Mouse (Mus musculus) midbrain, embryonic 10.5 days (tissue): ENCODE data around the gene Nrxn1. TPM values are rescaled to one million over a fixed set of nuclear protein-coding genes. Genes with fewer than 3 reads are reported as not detected.

Experiments used
- DNase-seq: peaks from one replicate; pipeline ENCODE4 v3.0.0-alpha.2; 2017; ENCODE audit warnings: low spot score
- H3K27ac ChIP-seq: fragments of 300-500 bp; sonication (generic); replicated peaks from 2 replicates; pipeline ENCODE4 v1.5.1; 2016; ENCODE audit warnings: mild to moderate bottlenecking
- H3K27me3 ChIP-seq: fragments of 300-500 bp; sonication (generic); 2 replicates; pipeline ENCODE4 v1.6.1; 2016; ENCODE audit warnings: low read depth, mild to moderate bottlenecking; ENCODE audit not compliant: poor library complexity, severe bottlenecking
- H3K36me3 ChIP-seq: fragments of 300-500 bp; sonication (generic); 2 replicates; pipeline ENCODE4 v1.6.1; 2016; ENCODE audit warnings: mild to moderate bottlenecking, moderate library complexity
- H3K4me1 ChIP-seq: fragments of 300-500 bp; sonication (generic); 2 replicates; pipeline ENCODE4 v1.6.1; 2016
- H3K4me3 ChIP-seq: fragments of 300-500 bp; sonication (generic); 2 replicates; pipeline ENCODE4 v1.5.1; 2016; ENCODE audit warnings: mild to moderate bottlenecking, moderate library complexity
- H3K9me3 ChIP-seq: fragments of 300-500 bp; sonication (generic); replicated peaks from 2 replicates; pipeline ENCODE4 v1.6.1; 2016; ENCODE audit warnings: mild to moderate bottlenecking
- WGBS: fragments of 180-500 bp; shearing (Covaris S2); methylation state at CpG from one replicate; pipeline ENCODE4 v1.1.7; 2016; 5-methylcytosine and 5-hydroxymethylcytosine counted together
- polyA plus RNA-seq: library from polyadenylated mRNA; unstranded; fragments of >200 nt; fragmentation: Nextera tagmentation; extraction: Ambion mirVana; gene quantifications from 2 replicates; pipeline ENCODE4 v1.2.1, GENCODE M21; 2016

The Nrxn1 gene
- polyA plus RNA-seq, 1 experiment from 2014 or later: 4.2 TPM

DNA sequence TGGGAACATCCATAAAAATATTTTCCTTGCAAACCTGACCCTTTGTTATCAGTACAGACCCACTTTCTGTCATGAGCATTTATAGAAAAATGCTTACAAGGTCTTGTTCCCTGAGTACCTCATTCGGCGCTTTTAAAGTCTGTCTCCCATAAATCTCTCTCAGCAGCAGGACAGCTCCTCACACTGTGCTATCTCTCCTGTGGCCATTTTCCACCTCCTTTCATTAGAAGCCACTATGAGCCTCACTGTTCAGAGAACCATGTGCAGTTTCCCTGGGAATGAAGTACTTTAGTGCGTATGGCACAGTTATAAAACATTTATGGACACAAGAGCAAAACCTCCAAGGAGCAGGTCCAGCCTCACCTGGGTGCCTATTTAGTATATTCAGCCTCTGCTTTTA lies 1014.4 kb downstream of the Nrxn1 start:
- Histone ChIP-seq H3K9me3 (no peaks in the 10 kb centered on the region), H3K4me3 (no peak overlapping the region), H3K36me3 (no peaks in the 10 kb centered on the region), H3K27ac (no peak overlapping the region), H3K27me3 (no peaks in the 10 kb centered on the region), H3K4me1 (peaks cover 7% of the 10 kb centered on the region; the same call in 1 of the 2 replicates)
- 84% methylated on average over 3 of the region's 3 CpGs for WGBS
- no peak for DNase-seq

DNA sequence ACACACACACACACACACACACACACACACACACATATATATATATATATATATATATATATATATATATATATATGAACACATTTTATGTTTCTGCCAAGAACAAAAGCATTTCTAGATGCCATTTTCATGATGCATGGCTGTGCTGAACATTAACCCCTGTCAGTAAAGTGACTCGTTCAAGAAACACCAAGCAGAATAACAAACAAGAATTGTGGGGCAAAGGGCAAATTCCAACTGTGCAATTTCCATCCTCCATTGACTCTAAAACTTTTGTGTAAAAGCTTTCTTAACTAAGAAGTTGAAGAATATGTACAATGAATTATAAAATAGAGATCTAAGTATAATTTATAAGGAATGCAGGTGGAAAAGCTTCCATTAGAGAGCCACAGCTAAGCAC lies 1030.0 kb downstream of the Nrxn1 start:
- Histone ChIP-seq H3K9me3 (no peaks in the 10 kb centered on the region), H3K36me3 (no peaks in the 10 kb centered on the region), H3K27ac (no peak overlapping the region), H3K27me3 (no peaks in the 10 kb centered on the region), H3K4me1 (no peaks in the 10 kb centered on the region), H3K4me3 (no peak overlapping the region)
- no peak for DNase-seq
- 31% methylated on average over 1 of the region's 1 CpGs for WGBS

DNA sequence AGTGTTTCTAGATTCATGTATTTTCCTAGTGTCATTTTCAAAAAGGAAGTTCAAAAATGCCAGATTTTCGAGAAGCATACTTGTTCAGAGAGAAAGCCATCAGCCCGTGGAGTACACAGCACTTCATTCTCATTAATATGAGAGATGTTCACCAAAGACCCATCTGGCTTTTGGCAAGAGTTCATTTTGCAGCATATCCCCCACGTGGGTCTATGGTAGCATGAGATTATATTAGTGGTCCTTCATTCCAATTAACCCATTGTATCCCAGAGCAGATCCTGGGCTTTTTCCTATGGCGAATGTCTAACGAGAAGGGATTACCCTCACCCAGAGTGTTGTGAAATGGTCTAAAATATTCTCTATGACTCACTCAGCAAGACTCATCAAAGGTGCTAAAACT lies 1032.0 kb downstream of the Nrxn1 start:
- Histone ChIP-seq H3K27me3 (no peaks in the 10 kb centered on the region), H3K4me1 (no peaks in the 10 kb centered on the region), H3K4me3 (no peak overlapping the region), H3K9me3 (no peaks in the 10 kb centered on the region), H3K27ac (no peak overlapping the region), H3K36me3 (no peaks in the 10 kb centered on the region)
- DNase-seq: no peak
- WGBS: 72% methylated on average over 5 of the region's 5 CpGs

DNA sequence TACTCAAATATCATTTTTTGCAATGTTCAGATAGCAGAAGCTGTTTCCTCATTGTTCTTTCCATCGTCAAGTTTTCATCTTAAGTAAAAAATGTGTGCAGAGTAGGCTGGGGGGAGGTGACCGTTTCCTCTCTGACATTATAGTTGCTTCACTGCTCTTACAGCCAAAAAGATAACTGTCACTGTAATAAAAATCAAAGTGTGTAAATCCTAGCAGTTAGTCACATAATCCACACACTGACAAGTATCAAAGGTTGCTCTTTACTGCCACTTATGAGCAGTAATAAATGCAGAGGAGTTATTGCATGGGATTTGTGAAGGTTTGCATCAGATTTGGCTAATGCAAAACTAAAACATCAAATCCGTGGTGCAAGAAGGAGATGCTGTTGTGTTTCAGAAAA lies 1032.7 kb downstream of the Nrxn1 start:
- Histone ChIP-seq H3K4me1 (no peaks in the 10 kb centered on the region), H3K27me3 (no peaks in the 10 kb centered on the region), H3K36me3 (no peaks in the 10 kb centered on the region), H3K4me3 (no peak overlapping the region), H3K27ac (no peak overlapping the region), H3K9me3 (no peaks in the 10 kb centered on the region)
- DNase-seq: no peak
- WGBS: 75% methylated on average over 3 of the region's 3 CpGs

DNA sequence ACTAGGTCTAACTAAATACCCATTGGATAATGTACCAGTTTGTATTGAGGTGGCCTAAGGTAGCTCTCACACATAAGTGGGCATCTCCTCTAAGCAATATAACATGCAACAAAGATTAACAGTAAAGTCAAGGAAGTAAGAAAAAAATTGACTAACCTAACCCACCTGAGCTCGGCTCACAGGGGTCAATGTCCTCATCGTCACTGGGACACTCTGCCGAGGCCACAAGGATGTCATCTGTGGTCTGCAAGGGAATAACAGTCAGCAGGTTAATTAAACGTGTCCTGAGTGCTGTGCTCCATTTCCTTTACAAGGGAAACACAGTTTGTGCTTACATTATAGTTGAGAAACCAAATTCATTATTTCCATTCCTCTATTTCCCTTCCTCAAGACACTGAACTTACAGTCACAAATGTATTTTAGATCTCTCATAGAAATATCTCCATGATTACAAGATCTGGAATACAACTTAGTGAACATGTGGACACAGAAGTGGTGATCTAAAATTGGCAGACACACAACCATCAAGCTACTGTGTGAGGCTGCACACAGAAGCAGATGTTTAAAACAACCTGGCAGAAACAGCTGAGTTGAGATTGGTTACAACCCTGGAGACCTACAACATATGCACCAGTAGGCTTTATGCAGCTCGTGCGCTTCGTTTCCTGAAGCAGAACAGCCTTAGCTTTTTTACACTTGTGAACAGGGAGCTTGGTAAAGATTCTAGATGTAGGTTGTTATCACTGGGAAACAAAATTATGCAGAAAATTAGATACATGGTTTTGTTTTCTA lies 1033.4 kb downstream of the Nrxn1 start:
- H3K27ac ChIP-seq: no peak overlapping the region
- H3K27me3 ChIP-seq: no peaks in the 10 kb centered on the region
- no peaks in the 10 kb centered on the region for H3K9me3 ChIP-seq
- DNase-seq: no peak
- 80% methylated on average over 7 of the region's 7 CpGs for WGBS
- no peaks in the 10 kb centered on the region for H3K36me3 ChIP-seq
- H3K4me1 ChIP-seq: no peaks in the 10 kb centered on the region
- no peak overlapping the region for H3K4me3 ChIP-seq

DNA sequence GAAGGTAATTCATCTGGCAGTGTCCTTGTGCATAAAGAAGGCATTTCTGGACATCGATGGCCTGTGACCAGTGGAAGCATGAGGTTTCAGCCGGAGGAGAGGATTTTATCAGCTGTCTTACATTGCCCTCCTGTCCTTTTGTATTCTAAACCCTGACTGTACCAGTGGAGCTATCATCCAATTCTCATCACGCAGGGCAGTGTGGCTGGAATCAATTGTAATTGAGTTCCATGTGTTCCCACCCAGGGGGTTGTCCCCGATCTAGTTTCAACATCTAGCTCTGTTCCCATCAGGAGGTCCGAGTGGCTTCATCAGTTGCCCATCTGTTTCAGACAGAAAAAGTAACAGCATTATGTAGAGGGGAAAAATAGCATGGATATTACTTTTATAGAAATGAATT lies 1038.6 kb downstream of the Nrxn1 start:
- Histone ChIP-seq H3K27ac (no peak overlapping the region), H3K4me3 (no peak overlapping the region), H3K36me3 (no peaks in the 10 kb centered on the region), H3K9me3 (no peaks in the 10 kb centered on the region), H3K4me1 (peaks cover 7% of the 10 kb centered on the region; the same call in 1 of the 2 replicates), H3K27me3 (no peaks in the 10 kb centered on the region)
- WGBS: 46% methylated on average over 5 of the region's 5 CpGs
- DNase-seq: peak; percentile 16

DNA sequence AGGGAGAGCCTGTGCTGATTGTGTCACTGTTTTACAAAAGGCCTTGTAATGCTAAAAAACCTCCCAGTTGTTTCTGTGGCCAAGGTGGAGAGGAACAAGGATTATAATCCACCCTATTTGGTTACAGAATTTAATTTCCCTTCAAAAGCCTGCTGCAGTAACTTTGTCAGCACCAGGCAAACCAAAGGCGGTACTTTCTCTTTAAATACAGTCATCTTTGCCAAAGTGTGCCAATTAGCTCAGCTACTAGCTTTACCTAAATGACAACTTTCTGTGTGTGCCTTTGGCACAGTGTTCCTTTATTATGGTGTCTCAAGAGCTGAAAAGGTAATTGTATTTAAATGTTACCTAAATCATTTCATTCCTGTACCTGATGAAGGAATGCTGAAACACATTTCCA lies 1053.6 kb downstream of the Nrxn1 start:
- Histone ChIP-seq H3K27me3 (no peaks in the 10 kb centered on the region), H3K36me3 (no peaks in the 10 kb centered on the region), H3K4me1 (no peaks in the 10 kb centered on the region), H3K27ac (no peak overlapping the region), H3K4me3 (no peak overlapping the region), H3K9me3 (no peaks in the 10 kb centered on the region)
- DNase-seq: no peak
- 38% methylated on average over 1 of the region's 1 CpGs for WGBS

DNA sequence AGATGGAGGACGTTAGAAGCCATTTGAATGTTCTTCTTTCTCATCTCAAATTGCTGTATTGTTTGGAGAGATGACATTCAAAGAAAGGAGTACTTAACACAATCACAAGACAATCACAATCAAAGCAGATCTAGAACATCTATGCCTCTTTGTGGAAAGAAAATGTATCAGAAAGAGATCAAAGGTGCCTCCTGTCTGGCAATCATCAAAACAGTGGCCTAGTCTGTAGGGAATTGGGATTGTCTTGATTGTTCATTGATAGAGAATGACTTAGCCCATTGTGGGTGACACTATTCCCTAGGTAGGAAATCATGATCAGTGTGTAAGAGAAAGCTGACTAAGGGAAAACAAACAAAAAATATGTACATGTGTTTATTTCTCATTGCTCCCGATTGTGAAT lies 1060.5 kb downstream of the Nrxn1 start:
- Histone ChIP-seq H3K4me3 (no peak overlapping the region), H3K27ac (no peak overlapping the region), H3K9me3 (no peaks in the 10 kb centered on the region), H3K4me1 (no peaks in the 10 kb centered on the region), H3K27me3 (no peaks in the 10 kb centered on the region), H3K36me3 (no peaks in the 10 kb centered on the region)
- no peak for DNase-seq
- WGBS: 69% methylated on average over 2 of the region's 2 CpGs

DNA sequence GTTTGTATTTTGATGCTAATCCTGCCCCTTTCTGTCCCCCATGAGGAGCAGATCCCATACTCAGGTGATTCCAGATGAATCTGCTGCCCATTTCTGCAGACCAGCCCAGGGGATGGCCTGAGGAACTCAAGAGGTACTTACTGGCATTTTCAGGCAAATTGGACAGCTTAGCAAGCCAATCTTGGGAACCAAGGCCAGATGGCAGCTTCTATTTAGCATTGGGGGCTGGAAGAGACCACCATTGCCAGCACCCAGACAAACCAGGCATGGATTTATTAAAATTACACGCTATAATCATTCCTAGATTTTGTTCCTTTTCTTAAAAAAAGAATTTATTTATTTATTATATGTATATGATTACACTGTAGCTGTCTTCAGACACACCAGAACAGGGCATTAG lies 1076.2 kb downstream of the Nrxn1 start:
- Histone ChIP-seq H3K4me3 (no peak overlapping the region), H3K36me3 (no peaks in the 10 kb centered on the region)
- 93% methylated on average over 1 of the region's 1 CpGs for WGBS

DNA sequence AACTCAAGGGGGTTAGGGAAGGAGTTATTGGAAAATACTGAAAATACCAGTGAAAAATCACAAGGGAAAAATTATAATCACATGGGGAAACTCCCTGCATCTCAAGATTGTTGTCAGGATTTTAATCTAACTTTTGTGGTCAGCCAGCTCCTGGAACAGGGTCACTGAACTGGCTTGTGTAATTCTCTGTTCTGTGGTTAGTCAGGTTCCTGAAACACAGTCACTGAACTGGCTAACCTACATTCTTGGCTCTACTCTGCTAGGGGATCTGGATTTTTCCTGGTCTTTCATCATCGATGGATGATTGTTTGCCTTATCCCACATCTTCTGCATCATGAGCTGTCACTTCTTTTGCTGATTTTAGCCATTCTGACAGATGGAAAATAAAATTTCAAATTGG lies 1081.1 kb downstream of the Nrxn1 start:
- no peak for DNase-seq
- Histone ChIP-seq H3K36me3 (no peaks in the 10 kb centered on the region), H3K4me1 (no peaks in the 10 kb centered on the region), H3K27me3 (no peaks in the 10 kb centered on the region), H3K4me3 (no peak overlapping the region), H3K27ac (no peak overlapping the region), H3K9me3 (peaks cover 12% of the 10 kb centered on the region)
- WGBS: 93% methylated on average over 1 of the region's 1 CpGs

More for the DNA sequence above, 1076.2 kb downstream of the Nrxn1 start:
- Histone ChIP-seq H3K27ac (no peak overlapping the region), H3K9me3 (peaks cover 12% of the 10 kb centered on the region), H3K27me3 (no peaks in the 10 kb centered on the region), H3K4me1 (no peaks in the 10 kb centered on the region)
- no peak for DNase-seq

DNA sequence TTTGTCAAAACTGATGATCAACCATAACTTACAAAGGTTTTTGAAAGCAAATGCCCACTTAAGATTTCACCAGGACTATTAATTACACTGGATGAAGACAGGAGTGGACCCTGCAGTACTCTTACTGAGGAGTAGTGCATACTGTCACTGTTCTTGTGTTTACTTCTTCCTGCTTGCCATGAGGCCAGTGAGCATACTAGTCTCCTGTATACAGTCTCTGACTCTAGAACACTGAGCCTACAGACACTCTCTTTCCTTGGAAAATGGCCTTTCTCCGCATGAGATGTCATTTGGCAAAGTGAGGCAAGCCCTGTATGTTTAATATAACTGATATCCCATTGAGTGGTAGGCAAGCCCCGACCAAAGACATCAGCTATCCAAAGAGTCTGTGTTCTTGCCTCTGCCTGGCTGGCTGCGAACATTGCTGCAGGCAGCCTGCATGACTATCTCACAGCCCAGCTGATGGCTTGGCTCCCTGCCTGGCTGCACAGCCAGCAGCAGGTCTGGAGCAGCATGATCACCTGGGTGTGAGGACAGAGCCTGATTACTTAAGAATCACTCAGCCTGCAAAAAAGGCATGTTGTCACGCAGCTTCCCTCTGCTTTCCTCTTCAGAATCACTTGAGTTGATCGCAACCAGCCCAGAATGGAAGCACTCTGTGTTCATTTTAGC lies 1085.3 kb downstream of the Nrxn1 start:
- 63% methylated on average over 5 of the region's 5 CpGs for WGBS
- Histone ChIP-seq H3K4me1 (no peaks in the 10 kb centered on the region), H3K27me3 (no peaks in the 10 kb centered on the region), H3K36me3 (no peaks in the 10 kb centered on the region), H3K4me3 (no peak overlapping the region), H3K27ac (no peak overlapping the region), H3K9me3 (no peaks in the 10 kb centered on the region)
- no peak for DNase-seq

DNA sequence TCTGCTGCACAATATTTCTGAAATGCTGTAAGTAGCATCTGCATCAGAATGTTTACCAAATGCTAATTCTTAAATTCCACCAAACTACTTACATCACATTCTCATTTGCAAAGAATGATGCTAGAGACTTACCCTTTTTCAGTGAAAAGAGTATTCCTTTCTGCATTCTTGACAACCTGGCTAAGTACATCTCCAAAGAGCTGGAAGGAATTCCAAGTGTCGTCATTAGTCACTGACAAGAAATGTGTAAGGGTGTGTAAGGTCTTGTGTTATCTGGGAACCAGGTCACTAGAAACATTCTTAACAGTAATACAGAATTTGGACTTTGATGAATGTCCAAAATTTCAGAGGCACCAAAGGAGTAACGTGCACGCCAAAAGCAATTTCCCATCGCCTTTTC lies 1102.2 kb downstream of the Nrxn1 start:
- 92% methylated on average over 4 of the region's 4 CpGs for WGBS
- Histone ChIP-seq H3K9me3 (no peaks in the 10 kb centered on the region), H3K4me1 (no peaks in the 10 kb centered on the region), H3K4me3 (no peak overlapping the region), H3K27ac (no peak overlapping the region), H3K27me3 (no peaks in the 10 kb centered on the region), H3K36me3 (no peaks in the 10 kb centered on the region)
- DNase-seq: no peak
